Mouse (Mus musculus): ENCODE measurements around the gene Csrp1. TPM values are rescaled to one million over a fixed set of nuclear protein-coding genes. Genes with fewer than 3 reads are reported as not detected.

Gene Csrp1
- polyA plus RNA-seq, 1 experiment from 2014 or later: 178 TPM

- no peak for DNase-seq (ENCODE audit: low spot score)
Observed at GRCm38 (mm10) chr1:135731393-135731792, 11.5 kb downstream of the Csrp1 start.

- DNase-seq (ENCODE audit: low spot score): no peak
Observed at GRCm38 (mm10) chr1:135731897-135732684, 12.2 kb downstream of the Csrp1 start.

GRCm38 (mm10) chr1:135734225-135734937 lies 14.5 kb downstream of the Csrp1 start:
- no peak for DNase-seq (ENCODE audit: low spot score)

- no peak for DNase-seq (ENCODE audit: low spot score)
Observed at GRCm38 (mm10) chr1:135735460-135735859, 15.6 kb downstream of the Csrp1 start.

GRCm38 (mm10) chr1:135744987-135745386 lies 25.1 kb downstream of the Csrp1 start:
- no peak for DNase-seq (ENCODE audit: low spot score)

- DNase-seq (ENCODE audit: low spot score): no peak
Observed at GRCm38 (mm10) chr1:135746248-135746647, 26.4 kb downstream of the Csrp1 start.

GRCm38 (mm10) chr1:135752737-135753348 lies 33.0 kb downstream of the Csrp1 start:
- peak; percentile 94 for DNase-seq (ENCODE audit: low spot score)

GRCm38 (mm10) chr1:135755287-135755686 lies 35.4 kb downstream of the Csrp1 start:
- no peak for DNase-seq (ENCODE audit: low spot score)

- DNase-seq (ENCODE audit: low spot score): no peak
Observed at GRCm38 (mm10) chr1:135755913-135756312, 36.1 kb downstream of the Csrp1 start.

GRCm38 (mm10) chr1:135757287-135757686 lies 37.4 kb downstream of the Csrp1 start:
- DNase-seq (ENCODE audit: low spot score): no peak

GRCm38 (mm10) chr1:135759685-135760084 lies 39.8 kb downstream of the Csrp1 start:
- no peak for DNase-seq (ENCODE audit: low spot score)

GRCm38 (mm10) chr1:135760216-135760615 lies 40.4 kb downstream of the Csrp1 start:
- DNase-seq (ENCODE audit: low spot score): no peak

- no peak for DNase-seq (ENCODE audit: low spot score)
Observed at GRCm38 (mm10) chr1:135761728-135762127, 41.9 kb downstream of the Csrp1 start.

- DNase-seq (ENCODE audit: low spot score): no peak
Observed at GRCm38 (mm10) chr1:135763503-135764205, 43.8 kb downstream of the Csrp1 start.

GRCm38 (mm10) chr1:135764206-135764528 lies 44.3 kb downstream of the Csrp1 start:
- no peak for DNase-seq (ENCODE audit: low spot score)

- peak; percentile 69 for DNase-seq (ENCODE audit: low spot score)
Observed at GRCm38 (mm10) chr1:135765645-135766591, 46.1 kb downstream of the Csrp1 start, which contains the start of gene Phlda3. Gene Phlda3, plus strand, starts transcription at chr1:135766119.

GRCm38 (mm10) chr1:135766592-135767306 lies 46.9 kb downstream of the Csrp1 start:
- no peak for DNase-seq (ENCODE audit: low spot score)

GRCm38 (mm10) chr1:135767324-135767890 lies 47.5 kb downstream of the Csrp1 start:
- DNase-seq (ENCODE audit: low spot score): no peak

- no peak for DNase-seq (ENCODE audit: low spot score)
Observed at GRCm38 (mm10) chr1:135768400-135768799, 48.5 kb downstream of the Csrp1 start.
